Mouse (Mus musculus) heart, adult 10 weeks (tissue): ENCODE results near the gene Tom1. TPM values are rescaled to one million over a fixed set of nuclear protein-coding genes. Genes with fewer than 3 reads are reported as not detected.

Source experiments
- polyA plus RNA-seq: library from polyadenylated mRNA; stranded (reverse); fragments of 350-450 nt; fragmentation: Illumina TruSeq; extraction: RNeasy Lipid Tissue Mini Kit (QIAGEN cat#74804); gene quantifications from one replicate; pipeline ENCODE4 v1.2.3, GENCODE M21; 2014; ENCODE audit warnings: low read depth, low replicate concordance

Tom1 gene
- polyA plus RNA-seq = 96.7 TPM

DNA sequence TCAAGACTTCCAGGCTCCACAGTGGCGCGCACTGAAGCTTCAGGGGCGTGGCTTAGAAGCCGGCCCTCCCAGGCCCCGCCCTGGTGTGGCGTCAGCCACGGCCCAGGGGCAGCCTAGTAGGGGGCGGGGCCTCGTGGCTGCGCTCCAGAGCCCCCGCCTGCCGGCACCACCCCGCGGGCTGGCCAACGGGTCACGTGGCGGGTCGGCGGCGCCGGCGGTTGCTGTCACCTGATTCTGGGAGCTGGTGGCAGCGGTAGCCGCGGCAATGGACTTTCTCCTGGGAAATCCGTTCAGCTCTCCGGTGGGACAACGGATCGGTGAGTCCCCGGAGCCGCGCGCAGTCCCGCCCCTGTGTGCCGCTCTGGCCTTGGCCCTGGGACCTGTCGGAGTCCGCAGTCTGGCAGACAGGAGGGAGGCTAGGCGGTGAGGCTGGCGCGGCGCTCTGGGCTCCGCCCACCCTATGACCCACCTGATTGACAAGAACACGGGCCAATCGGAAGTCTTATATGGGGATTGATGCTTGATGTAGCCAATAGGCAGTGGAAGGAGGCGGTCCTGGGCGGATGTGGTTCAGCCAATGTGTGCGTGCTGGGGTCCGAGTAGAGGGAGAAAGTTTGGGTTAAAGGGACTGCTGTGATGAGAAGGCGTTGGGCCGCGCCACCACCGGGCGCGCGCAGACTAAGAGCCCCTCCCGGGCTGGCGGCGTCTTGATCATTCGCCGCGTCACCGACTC, at the start of gene Tom1:
Tom1 (plus strand) TSS at position 195 of the 733 bp plus-strand sequence.

DNA sequence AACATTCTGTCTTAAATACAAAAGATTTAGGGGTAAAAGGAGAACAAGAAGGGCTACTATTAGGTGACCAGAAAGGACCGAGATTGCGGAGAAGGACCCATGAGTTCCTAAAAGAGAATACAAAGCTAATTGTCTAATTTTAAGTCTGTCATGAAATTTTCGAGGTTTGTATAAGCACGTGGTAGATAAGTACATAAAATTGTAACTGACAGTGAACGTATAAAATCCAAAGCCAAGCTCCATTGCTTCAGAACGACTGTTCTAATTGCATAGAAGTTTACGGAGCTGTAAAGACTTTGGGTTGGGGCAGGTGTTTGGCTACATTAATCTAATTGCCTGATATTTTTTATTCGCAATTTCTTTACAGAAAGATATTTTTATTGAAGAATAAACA, 40.4 kb upstream of the Tom1 start, which contains the start of gene Hmgxb4:
Hmgxb4 (plus strand) TSS at position 276 of the 394 bp plus-strand sequence.

DNA sequence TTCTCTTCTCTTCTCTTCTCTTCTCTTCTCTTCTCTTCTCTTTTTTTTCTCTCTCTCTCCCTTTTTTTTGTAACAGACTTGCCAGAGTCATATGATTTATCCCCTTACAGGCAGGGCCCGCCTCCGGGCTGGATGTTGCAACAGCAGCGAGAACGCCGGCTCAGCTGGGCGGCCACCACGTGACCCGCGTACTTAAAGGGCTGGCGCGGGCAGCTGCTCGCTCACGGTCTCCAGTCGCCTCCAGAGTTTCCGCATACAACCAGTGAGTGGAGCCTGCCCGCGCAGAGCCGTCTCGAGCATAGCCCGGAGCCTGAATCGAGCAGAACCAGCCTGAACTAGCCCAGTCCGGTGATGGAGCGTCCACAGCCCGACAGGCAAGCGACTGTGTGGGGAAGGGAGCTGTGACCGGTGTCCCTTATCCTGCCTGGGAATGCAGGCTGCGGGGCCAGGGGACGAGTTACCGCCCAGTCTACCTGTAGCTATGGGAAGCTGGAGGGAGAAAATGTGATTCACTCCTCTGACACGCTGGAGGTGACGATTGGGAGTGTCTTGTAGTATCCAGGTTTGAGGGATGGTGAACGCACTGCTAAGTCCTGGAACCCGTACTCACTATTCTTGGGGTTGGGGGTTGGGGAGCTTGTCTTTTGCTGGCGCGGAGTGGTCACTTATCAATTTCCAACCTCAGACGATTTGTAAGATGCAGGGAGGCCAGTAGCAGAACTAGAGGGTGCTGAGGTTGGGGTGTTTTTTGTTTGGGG, 60.1 kb downstream of the Tom1 start, which contains the start of gene Hmox1:
Hmox1 (plus strand) TSS at position 223 of the 758 bp plus-strand sequence.

DNA sequence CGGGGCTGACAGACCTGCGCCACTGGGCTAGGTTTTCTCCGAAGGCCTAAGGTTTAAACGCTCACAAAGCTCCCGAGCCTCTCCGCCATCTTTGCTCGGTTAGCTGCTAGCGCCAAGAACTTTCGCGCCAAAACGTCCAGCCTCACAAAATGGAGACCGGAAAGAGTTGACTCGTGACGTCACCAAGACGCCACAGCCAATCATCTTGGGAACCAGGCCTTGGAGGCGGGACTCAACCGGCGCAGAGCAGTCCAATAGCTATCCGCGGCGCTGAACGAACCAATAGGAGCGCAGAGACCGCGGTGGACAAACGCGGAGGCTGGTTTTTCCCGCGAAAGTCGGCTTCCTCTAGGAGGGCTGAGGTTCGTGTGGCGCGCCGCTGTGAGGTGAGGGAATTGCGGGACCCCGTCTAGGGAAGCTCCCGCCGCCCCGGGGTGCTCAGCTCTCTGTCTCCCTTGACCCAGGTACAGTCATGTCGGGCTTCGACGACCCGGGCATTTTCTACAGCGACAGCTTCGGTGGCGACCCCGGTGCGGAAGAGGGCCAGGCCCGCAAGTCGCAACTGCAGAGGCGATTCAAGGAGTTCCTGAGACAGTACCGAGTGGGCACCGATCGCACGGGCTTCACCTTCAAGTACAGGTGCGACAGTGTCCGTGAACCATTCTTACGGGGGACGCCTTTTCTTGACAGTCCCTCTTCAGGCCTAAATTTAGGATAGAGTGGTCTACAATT, 75.9 kb downstream of the Tom1 start, which contains the start of gene Mcm5:
Mcm5 (plus strand) TSS at position 334 of the 732 bp plus-strand sequence.

Other genes with a start within 250 kb of the Tom1 start
- not detected for gene Isx, start 160.5 kb upstream of the Tom1 start, polyA plus RNA-seq
- gene Hmgxb4, start 40.3 kb upstream of the Tom1 start, polyA plus RNA-seq = 11.5 TPM
- gene Hmox1, start 59.9 kb downstream of the Tom1 start, polyA plus RNA-seq = 15.2 TPM
- gene Mcm5, start 75.9 kb downstream of the Tom1 start, polyA plus RNA-seq = 3.1 TPM
- 3.3 TPM for gene Rasd2, start 180.2 kb downstream of the Tom1 start, polyA plus RNA-seq